Mouse (Mus musculus): Measurements from ENCODE around the gene Ensa. TPM values are rescaled to one million over a fixed set of nuclear protein-coding genes. Genes with fewer than 3 reads are reported as not detected.
"Not testable (repeated sequence)": the region's sequence is repeated elsewhere in the genome, so short reads cannot be mapped to it uniquely, and the experiment has no call there.

Ensa gene
- polyA plus RNA-seq, 1 experiment from 2014 or later = 133 TPM

GRCm38 (mm10) chr3:95650276-95651032, 25.7 kb downstream of the Ensa start:
- Histone ChIP-seq H3K36me3 (replicated peaks) (no peaks in the 10 kb centered on the region), H3K9me3 (no peaks in the 10 kb centered on the region), H3K9ac (no peak overlapping the region), H3K4me3 (no peak overlapping the region), H3K4me1 (peaks cover 7% of the 10 kb centered on the region; the same call in 1 of the 2 replicates), H3K4me2 (no peak overlapping the region), H3K27ac (no peak overlapping the region), H3K27me3 (replicated peaks) (no peaks in the 10 kb centered on the region)
- WGBS = 83% methylated on average over 6 of the region's 6 CpGs
- no peak for ATAC-seq (replicated peaks)

DNA sequence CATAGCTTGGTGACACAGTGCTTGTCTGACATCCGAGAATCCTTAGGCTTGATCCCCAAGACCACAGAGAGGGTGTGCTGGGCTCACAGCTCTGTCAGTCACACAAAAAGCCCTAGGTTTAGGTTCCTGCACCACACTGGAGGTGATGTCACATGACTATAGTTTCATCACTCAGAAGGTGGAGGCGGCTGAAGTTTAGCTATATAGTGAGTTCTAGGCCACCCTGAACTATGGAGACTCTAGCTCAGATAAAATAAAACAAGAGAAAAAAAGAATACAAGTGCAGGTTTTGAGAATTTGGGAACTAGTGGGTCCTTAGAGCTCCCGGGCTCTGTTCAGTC, 26.2 kb downstream of the Ensa start:
- WGBS = 84% methylated on average over 3 of the region's 3 CpGs
- Histone ChIP-seq H3K27me3 (replicated peaks) (no peaks in the 10 kb centered on the region), H3K4me3 (no peak overlapping the region), H3K27ac (no peak overlapping the region), H3K9me3 (no peaks in the 10 kb centered on the region), H3K9ac (no peak overlapping the region), H3K4me1 (peaks cover 7% of the 10 kb centered on the region; the same call in 1 of the 2 replicates), H3K36me3 (replicated peaks) (no peaks in the 10 kb centered on the region), H3K4me2 (no peak overlapping the region)
- ATAC-seq (replicated peaks) = no peak

DNA sequence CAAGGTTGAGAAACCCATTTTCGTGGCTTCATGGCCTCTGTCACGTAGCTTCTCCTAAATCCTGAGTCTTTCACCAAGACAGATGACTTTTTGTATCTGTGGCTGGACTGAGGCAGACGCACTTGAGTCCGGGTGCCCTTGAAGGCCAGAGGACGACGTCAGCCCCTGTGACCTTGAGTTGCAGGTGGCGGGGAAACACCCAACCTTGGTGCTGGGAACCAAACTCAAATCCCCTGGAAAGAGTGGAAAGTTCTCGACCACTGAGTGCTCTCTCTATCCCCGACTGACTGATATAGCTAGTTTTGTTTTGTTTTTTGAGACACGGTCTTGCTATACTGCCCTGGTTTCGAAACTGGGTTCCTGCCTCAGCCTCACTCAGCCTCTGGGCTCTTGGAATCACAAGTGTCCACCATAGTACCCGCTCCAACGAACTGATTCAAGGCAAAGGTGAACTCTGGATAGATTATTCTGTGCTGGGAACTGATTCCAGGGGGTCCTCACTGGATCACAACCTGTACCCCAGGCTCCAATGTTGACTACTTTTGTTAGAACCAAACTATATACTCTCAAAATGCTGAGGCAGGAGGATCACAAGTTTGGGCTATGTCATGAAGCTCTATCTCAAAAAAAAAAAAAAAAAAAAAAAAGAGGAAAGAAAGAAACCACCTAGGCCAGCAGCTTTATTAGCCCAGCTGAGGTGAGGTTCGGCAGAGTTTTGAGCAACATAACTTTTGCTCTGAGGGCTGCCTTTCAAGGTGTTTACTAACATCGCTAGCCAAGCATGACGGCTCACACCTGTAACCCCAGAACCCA, 26.8 kb downstream of the Ensa start:
- no peaks in the 10 kb centered on the region for H3K36me3 ChIP-seq (replicated peaks)
- H3K9me3 ChIP-seq = no peaks in the 10 kb centered on the region
- 92% methylated on average over 16 of the region's 16 CpGs for WGBS
- no peak overlapping the region for H3K9ac ChIP-seq
- no peak for ATAC-seq (replicated peaks)
- no peak overlapping the region for H3K27ac ChIP-seq
- no peaks in the 10 kb centered on the region for H3K27me3 ChIP-seq (replicated peaks)
- no peak overlapping the region for H3K4me2 ChIP-seq
- H3K4me3 ChIP-seq = no peak overlapping the region
- peaks cover 7% of the 10 kb centered on the region; the same call in 1 of the 2 replicates for H3K4me1 ChIP-seq

DNA sequence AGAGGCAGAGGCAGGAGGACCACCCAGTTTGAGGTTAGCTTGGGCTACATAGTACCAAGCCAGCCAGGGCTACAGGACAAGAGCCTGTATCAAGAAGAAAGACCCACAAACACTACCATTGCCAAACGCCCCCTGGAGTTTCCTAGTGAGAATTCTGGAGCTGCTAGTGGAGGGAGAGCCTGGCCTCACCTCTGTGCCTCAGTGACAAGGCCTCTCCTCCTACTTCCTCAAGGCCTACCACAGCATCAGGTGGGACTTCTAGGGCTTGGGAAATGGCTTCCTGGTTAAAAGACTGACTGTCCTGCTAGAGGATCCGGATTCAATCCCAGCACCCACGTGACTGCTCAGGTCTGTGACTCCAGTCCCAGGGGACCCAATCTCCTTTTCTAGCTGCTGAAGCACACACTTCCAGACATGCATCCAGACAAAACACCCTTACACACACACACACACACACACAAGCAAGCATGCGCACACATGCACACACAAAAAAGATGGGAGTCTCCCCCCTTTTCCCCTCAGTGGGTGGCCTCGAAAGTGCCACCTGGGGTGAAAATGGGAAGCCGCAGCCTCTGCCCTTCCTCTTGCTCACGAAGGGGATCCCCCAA, 27.5 kb downstream of the Ensa start:
- no peak for ATAC-seq (replicated peaks)
- 63% methylated on average over 7 of the region's 7 CpGs for WGBS
- H3K4me3 ChIP-seq = no peak overlapping the region
- no peaks in the 10 kb centered on the region for H3K36me3 ChIP-seq (replicated peaks)
- H3K27ac ChIP-seq = no peak overlapping the region
- H3K9ac ChIP-seq = no peak overlapping the region
- no peaks in the 10 kb centered on the region for H3K27me3 ChIP-seq (replicated peaks)
- H3K4me2 ChIP-seq = no peak overlapping the region
- H3K9me3 ChIP-seq = no peaks in the 10 kb centered on the region
- H3K4me1 ChIP-seq = peaks cover 7% of the 10 kb centered on the region; the same call in 1 of the 2 replicates

GRCm38 (mm10) chr3:95652871-95653270, 28.1 kb downstream of the Ensa start:
- no peaks in the 10 kb centered on the region for H3K9me3 ChIP-seq
- H3K9ac ChIP-seq = no peak overlapping the region
- peaks cover 12% of the 10 kb centered on the region for H3K4me1 ChIP-seq
- no peak overlapping the region for H3K27ac ChIP-seq
- no peak for ATAC-seq (replicated peaks)
- H3K27me3 ChIP-seq (replicated peaks) = no peaks in the 10 kb centered on the region
- no peaks in the 10 kb centered on the region for H3K36me3 ChIP-seq (replicated peaks)
- WGBS = 16% methylated on average over 6 of the region's 6 CpGs
- no peak overlapping the region for H3K4me2 ChIP-seq
- no peak overlapping the region for H3K4me3 ChIP-seq

GRCm38 (mm10) chr3:95653473-95654034, 28.8 kb downstream of the Ensa start:
- H3K9me3 ChIP-seq = no peaks in the 10 kb centered on the region
- H3K27me3 ChIP-seq (replicated peaks) = no peaks in the 10 kb centered on the region
- H3K36me3 ChIP-seq (replicated peaks) = no peaks in the 10 kb centered on the region
- peaks cover 15% of the 10 kb centered on the region for H3K4me1 ChIP-seq
- H3K9ac ChIP-seq = no peak overlapping the region
- WGBS = 16% methylated on average over 11 of the region's 11 CpGs
- no peak overlapping the region for H3K27ac ChIP-seq
- no peak overlapping the region for H3K4me2 ChIP-seq
- no peak overlapping the region for H3K4me3 ChIP-seq
- no peak for ATAC-seq (replicated peaks)

GRCm38 (mm10) chr3:95654371-95654770, 29.6 kb downstream of the Ensa start:
- WGBS = 95% methylated on average over 3 of the region's 3 CpGs
- ATAC-seq (replicated peaks) = not testable (repeated sequence)

DNA sequence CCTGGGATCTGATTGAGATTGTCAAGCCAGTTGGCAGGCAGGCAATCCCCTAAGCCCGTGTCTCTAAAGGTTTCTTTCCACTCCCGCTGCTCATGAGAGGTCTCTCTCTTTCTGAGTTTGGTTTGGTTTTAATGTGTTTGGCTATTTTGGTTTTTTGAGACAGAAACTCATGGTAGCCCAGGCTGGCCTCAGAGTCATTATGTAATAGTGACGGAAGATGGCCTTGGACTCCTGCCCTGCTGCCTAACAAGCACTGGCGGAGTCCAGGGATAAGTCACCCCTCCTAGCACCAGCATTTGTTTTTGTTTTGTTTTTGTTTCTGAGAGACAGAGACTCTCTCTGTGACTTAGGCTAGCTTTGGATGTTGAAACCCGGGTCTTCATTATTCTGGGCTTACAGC, 30.6 kb downstream of the Ensa start:
- no peak overlapping the region for H3K4me2 ChIP-seq
- peaks cover 18% of the 10 kb centered on the region for H3K4me1 ChIP-seq
- no peak overlapping the region for H3K27ac ChIP-seq
- ATAC-seq (replicated peaks) = no peak
- H3K9me3 ChIP-seq = no peaks in the 10 kb centered on the region
- 89% methylated on average over 5 of the region's 5 CpGs for WGBS
- no peaks in the 10 kb centered on the region for H3K36me3 ChIP-seq (replicated peaks)
- H3K27me3 ChIP-seq (replicated peaks) = no peaks in the 10 kb centered on the region
- H3K9ac ChIP-seq = no peak overlapping the region
- H3K4me3 ChIP-seq = no peak overlapping the region

More at GRCm38 (mm10) chr3:95654371-95654770, 29.6 kb downstream of the Ensa start:
- not testable (repeated sequence) for H3K4me3 ChIP-seq; H3K9me3 ChIP-seq; H3K9ac ChIP-seq; H3K4me2 ChIP-seq; H3K27me3 ChIP-seq (replicated peaks); H3K27ac ChIP-seq; H3K36me3 ChIP-seq (replicated peaks)
- peaks cover 15% of the 10 kb centered on the region for H3K4me1 ChIP-seq

- Histone ChIP-seq H3K4me1 (peaks cover 34% of the 10 kb centered on the region), H3K4me2 (no peak overlapping the region), H3K9me3 (no peaks in the 10 kb centered on the region), H3K4me3 (no peak overlapping the region), H3K9ac (no peak overlapping the region), H3K36me3 (replicated peaks) (no peaks in the 10 kb centered on the region), H3K27ac (no peak overlapping the region), H3K27me3 (replicated peaks) (no peaks in the 10 kb centered on the region)
- WGBS = 89% methylated on average over 3 of the region's 3 CpGs
- no peak for ATAC-seq (replicated peaks)
Measured at GRCm38 (mm10) chr3:95657108-95657507, 32.3 kb downstream of the Ensa start.

DNA sequence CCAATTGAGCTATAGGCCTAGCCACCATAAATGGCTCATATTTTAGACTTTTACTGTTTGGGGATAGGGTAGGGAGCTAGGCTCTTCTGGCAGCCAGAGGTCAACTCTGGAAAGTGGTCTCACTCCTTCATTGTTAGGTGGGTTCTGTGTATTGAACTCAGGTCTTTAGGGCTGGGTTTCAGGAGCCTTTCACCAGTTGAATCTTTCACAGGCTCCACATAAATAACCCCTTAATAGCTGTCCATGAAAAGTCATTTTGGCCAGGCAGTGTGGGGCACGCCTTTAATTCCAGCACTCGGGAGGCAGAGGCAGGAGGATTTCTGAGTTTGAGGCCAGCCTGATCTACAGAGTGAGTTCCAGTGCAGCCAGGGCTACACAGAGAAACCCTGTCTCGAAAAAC, 32.9 kb downstream of the Ensa start:
- no peaks in the 10 kb centered on the region for H3K36me3 ChIP-seq (replicated peaks)
- 81% methylated on average over 3 of the region's 3 CpGs for WGBS
- H3K4me3 ChIP-seq = peak overlapping the region; percentile 90
- peak overlapping the region; percentile 59 for H3K4me2 ChIP-seq
- peaks cover 40% of the 10 kb centered on the region for H3K4me1 ChIP-seq
- H3K27me3 ChIP-seq (replicated peaks) = no peaks in the 10 kb centered on the region
- peak overlapping the region; percentile 97; the same call in 1 of the 2 replicates for H3K9ac ChIP-seq
- H3K27ac ChIP-seq = peak overlapping the region; percentile 98
- ATAC-seq (replicated peaks) = no peak
- no peaks in the 10 kb centered on the region for H3K9me3 ChIP-seq

DNA sequence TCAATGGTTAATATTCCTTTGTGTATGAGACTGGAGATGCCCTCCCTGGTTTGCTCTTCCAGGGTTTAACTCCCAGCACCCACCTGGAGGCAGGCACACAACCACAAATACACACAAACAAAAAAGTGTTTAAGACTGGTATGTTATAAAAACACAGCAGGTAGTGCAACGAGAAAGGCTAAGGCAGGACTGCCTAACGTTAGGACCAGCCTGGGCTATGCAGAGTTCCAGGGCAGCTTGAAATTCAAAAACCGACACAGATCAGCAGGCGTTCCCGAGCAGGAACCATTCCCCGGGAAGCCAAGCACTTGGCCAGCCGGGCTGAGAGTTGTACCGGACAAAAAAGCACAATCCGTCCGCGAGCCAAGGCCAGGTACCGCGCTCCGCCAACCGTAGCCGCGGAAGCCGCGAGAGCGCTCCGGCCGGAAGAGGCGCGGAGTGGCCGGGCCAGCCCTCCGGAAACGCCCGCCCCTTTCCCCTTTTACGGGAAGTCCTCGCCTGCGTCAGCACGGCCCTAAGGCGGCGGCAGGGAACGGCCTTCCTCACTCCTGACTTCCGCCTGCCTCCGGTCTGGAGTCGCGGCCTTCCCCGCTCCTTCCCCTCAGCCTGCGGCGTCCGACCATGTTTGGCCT, 33.6 kb downstream of the Ensa start, which contains the start of gene Mcl1:
Gene Mcl1, plus strand, starts transcription at position 553 of the 632 bp plus-strand sequence.
- no peaks in the 10 kb centered on the region for H3K36me3 ChIP-seq (replicated peaks)
- H3K4me1 ChIP-seq = peaks cover 46% of the 10 kb centered on the region
- H3K9me3 ChIP-seq = no peaks in the 10 kb centered on the region
- peak within 1 kb of the TSS; percentile 98 for H3K27ac ChIP-seq
- no peaks in the 10 kb centered on the region for H3K27me3 ChIP-seq (replicated peaks)
- ATAC-seq (replicated peaks) = peak; percentile 98
- H3K9ac ChIP-seq = peak within 1 kb of the TSS; percentile 97
- WGBS = under 1% methylated on average over 41 of the region's 43 CpGs
- H3K4me3 ChIP-seq = peak within 1 kb of the TSS; percentile 90
- peak within 1 kb of the TSS; percentile 59 for H3K4me2 ChIP-seq
